Mouse (Mus musculus) embryonic facial prominence, embryonic 13.5 days (tissue): ENCODE data around the gene Plvap. TPM values are rescaled to one million over a fixed set of nuclear protein-coding genes. Genes with fewer than 3 reads are reported as not detected.
"Not testable (repeated sequence)": the region's sequence is repeated elsewhere in the genome, so short reads cannot be mapped to it uniquely, and the experiment has no call there.

ENCODE experiments used
- ATAC-seq: fragments of 200-750 bp; cut with Nextera tagmentation; 2 replicates; pipeline ENCODE4 v1.8.0; 2017; ENCODE audit warnings: low read depth; ENCODE audit not compliant: insufficient number of reproducible peaks, insufficient read depth, low FRiP score, low TSS enrichment
- H3K27ac ChIP-seq: fragments of 300-500 bp; sonication (generic); 2 replicates; pipeline ENCODE4 v1.5.1; 2015; ENCODE audit warnings: moderate library complexity, mild to moderate bottlenecking, inconsistent platforms
- H3K27me3 ChIP-seq: fragments of 300-500 bp; sonication (generic); 2 replicates; pipeline ENCODE4 v1.6.1; 2015; ENCODE audit warnings: mild to moderate bottlenecking, inconsistent platforms
- H3K36me3 ChIP-seq: fragments of 300-500 bp; sonication (generic); 2 replicates; pipeline ENCODE4 v1.6.1; 2015; ENCODE audit warnings: mild to moderate bottlenecking, inconsistent platforms
- H3K4me1 ChIP-seq: fragments of 300-500 bp; sonication (generic); 2 replicates; pipeline ENCODE4 v1.6.1; 2015; ENCODE audit warnings: inconsistent platforms
- H3K4me2 ChIP-seq: fragments of 300-500 bp; sonication (generic); 2 replicates; pipeline ENCODE4 v1.6.1; 2015; ENCODE audit warnings: moderate library complexity, mild to moderate bottlenecking, inconsistent platforms
- H3K4me3 ChIP-seq: fragments of 300-500 bp; sonication (generic); 2 replicates; pipeline ENCODE4 v1.5.1; 2015; ENCODE audit warnings: mild to moderate bottlenecking, inconsistent platforms
- H3K9ac ChIP-seq: fragments of 300-500 bp; sonication (generic); 2 replicates; pipeline ENCODE4 v1.6.1; 2015; ENCODE audit warnings: mild to moderate bottlenecking, inconsistent platforms
- H3K9me3 ChIP-seq: fragments of 300-500 bp; sonication (generic); 2 replicates; pipeline ENCODE4 v1.6.1; 2016; ENCODE audit warnings: inconsistent platforms
- WGBS: fragments of 180-500 bp; shearing (Covaris S2); methylation state at CpG from one replicate; pipeline ENCODE4 v1.1.7; 2015; ENCODE audit warnings: mixed read lengths; 5-methylcytosine and 5-hydroxymethylcytosine counted together
- polyA plus RNA-seq: library from polyadenylated mRNA; unstranded; fragments of >200 nt; fragmentation: Nextera tagmentation; extraction: Ambion mirVana; gene quantifications from 2 replicates; pipeline ENCODE4 v1.2.1, GENCODE M21; 2015

Plvap gene
- polyA plus RNA-seq, 1 experiment from 2014 or later: 47.3 TPM

- H3K27ac ChIP-seq: no peak overlapping the region
- ATAC-seq: no peak
- no peaks in the 10 kb centered on the region for H3K27me3 ChIP-seq
- 85% methylated on average over 9 of the region's 9 CpGs for WGBS
- H3K4me3 ChIP-seq: peak overlapping the region; percentile 93
- peaks cover 35% of the 10 kb centered on the region for H3K36me3 ChIP-seq
- no peaks in the 10 kb centered on the region for H3K9me3 ChIP-seq
- H3K4me2 ChIP-seq: peak overlapping the region; percentile 89
- H3K4me1 ChIP-seq: peaks cover 11% of the 10 kb centered on the region
- peak overlapping the region; percentile 87; the same call in 1 of the 2 replicates for H3K9ac ChIP-seq
Observed at GRCm38 (mm10) chr8:71543755-71544154, 32.2 kb upstream of the Plvap start.

GRCm38 (mm10) chr8:71542632-71543343 is 31.2 kb upstream of the Plvap start, which contains the start of gene Mvb12a:
TSS of gene Mvb12a (plus strand) at chr8:71542922.
- under 1% methylated on average over 55 of the region's 55 CpGs for WGBS
- H3K27ac ChIP-seq: no peak within 1 kb of the TSS

GRCm38 (mm10) chr8:71537028-71537867 is 25.7 kb upstream of the Plvap start, which contains the start of gene Bst2:
TSS of gene Bst2 (minus strand) at chr8:71537456.
- peak within 1 kb of the TSS; percentile 46 for H3K4me3 ChIP-seq
- H3K9me3 ChIP-seq: no peaks in the 10 kb centered on the region
- 3% methylated on average over 37 of the region's 37 CpGs for WGBS
- no peaks in the 10 kb centered on the region for H3K36me3 ChIP-seq
- peak within 1 kb of the TSS; percentile 66 for H3K4me2 ChIP-seq
- H3K9ac ChIP-seq: peak within 1 kb of the TSS; percentile 69
- 0 out of 2 replicates have a peak, but pooled peaks cover 9% of the 10 kb centered on the region for H3K27me3 ChIP-seq
- no peak for ATAC-seq
- H3K4me1 ChIP-seq: peaks cover 14% of the 10 kb centered on the region
- H3K27ac ChIP-seq: peak within 1 kb of the TSS; percentile 63; the same call in 1 of the 2 replicates

More at GRCm38 (mm10) chr8:71542632-71543343, 31.2 kb upstream of the Plvap start, which contains the start of gene Mvb12a:
- Histone ChIP-seq H3K4me3 (peak within 1 kb of the TSS; percentile 93), H3K9ac (peak within 1 kb of the TSS; percentile 87), H3K9me3 (no peaks in the 10 kb centered on the region), H3K4me1 (peaks cover 14% of the 10 kb centered on the region), H3K4me2 (peak within 1 kb of the TSS; percentile 89), H3K27me3 (no peaks in the 10 kb centered on the region), H3K36me3 (peaks cover 27% of the 10 kb centered on the region)
- peak; percentile 88 for ATAC-seq

- 56% methylated on average over 5 of the region's 5 CpGs for WGBS
- Histone ChIP-seq H3K4me3 (no peak overlapping the region), H3K27ac (no peak overlapping the region), H3K9ac (no peak overlapping the region), H3K4me2 (no peak overlapping the region), H3K4me1 (peaks cover 14% of the 10 kb centered on the region), H3K36me3 (no peaks in the 10 kb centered on the region), H3K9me3 (no peaks in the 10 kb centered on the region), H3K27me3 (0 out of 2 replicates have a peak, but pooled peaks cover 9% of the 10 kb centered on the region)
- ATAC-seq: no peak
Observed at GRCm38 (mm10) chr8:71535663-71536062, 24.1 kb upstream of the Plvap start.

GRCm38 (mm10) chr8:71534263-71534810 is 22.8 kb upstream of the Plvap start:
- Histone ChIP-seq H3K36me3 (no peaks in the 10 kb centered on the region), H3K4me1 (peaks cover 14% of the 10 kb centered on the region), H3K9me3 (no peaks in the 10 kb centered on the region), H3K27ac (no peak overlapping the region), H3K4me2 (no peak overlapping the region), H3K27me3 (0 out of 2 replicates have a peak, but pooled peaks cover 9% of the 10 kb centered on the region), H3K9ac (no peak overlapping the region), H3K4me3 (no peak overlapping the region)
- 41% methylated on average over 3 of the region's 3 CpGs for WGBS
- ATAC-seq: no peak

- not testable (repeated sequence) for H3K9ac ChIP-seq, H3K27ac ChIP-seq, H3K4me2 ChIP-seq, H3K4me3 ChIP-seq, H3K36me3 ChIP-seq, ATAC-seq, H3K4me1 ChIP-seq, H3K9me3 ChIP-seq
- H3K27me3 ChIP-seq: peaks cover 28% of the 10 kb centered on the region
- 62% methylated on average over 6 of the region's 12 CpGs for WGBS
Observed at GRCm38 (mm10) chr8:71530735-71531467, 19.3 kb upstream of the Plvap start.

- H3K4me3 ChIP-seq: no peak overlapping the region
- no peak for ATAC-seq
- H3K4me2 ChIP-seq: no peak overlapping the region
Observed at GRCm38 (mm10) chr8:71528362-71529073, 17.0 kb upstream of the Plvap start.

GRCm38 (mm10) chr8:71527162-71527870 is 15.8 kb upstream of the Plvap start:
- Histone ChIP-seq H3K27me3 (peaks cover 58% of the 10 kb centered on the region), H3K4me2 (no peak overlapping the region), H3K4me1 (peaks cover 7% of the 10 kb centered on the region; the same call in 1 of the 2 replicates), H3K9me3 (no peaks in the 10 kb centered on the region), H3K36me3 (no peaks in the 10 kb centered on the region), H3K4me3 (no peak overlapping the region), H3K27ac (no peak overlapping the region), H3K9ac (no peak overlapping the region)
- WGBS: 46% methylated on average over 3 of the region's 3 CpGs
- no peak for ATAC-seq

More at GRCm38 (mm10) chr8:71528362-71529073, 17.0 kb upstream of the Plvap start:
- Histone ChIP-seq H3K27me3 (peaks cover 52% of the 10 kb centered on the region), H3K4me1 (peaks cover 7% of the 10 kb centered on the region; the same call in 1 of the 2 replicates), H3K36me3 (no peaks in the 10 kb centered on the region), H3K9ac (no peak overlapping the region), H3K27ac (peak overlapping the region; percentile 51; the same call in 1 of the 2 replicates), H3K9me3 (no peaks in the 10 kb centered on the region)
- WGBS: 79% methylated on average over 11 of the region's 11 CpGs

- H3K4me3 ChIP-seq: no peak overlapping the region
- H3K4me2 ChIP-seq: no peak overlapping the region
- peaks cover 59% of the 10 kb centered on the region for H3K27me3 ChIP-seq
- 9% methylated on average over 6 of the region's 6 CpGs for WGBS
- peaks cover 7% of the 10 kb centered on the region; the same call in 1 of the 2 replicates for H3K4me1 ChIP-seq
- H3K9ac ChIP-seq: no peak overlapping the region
- no peaks in the 10 kb centered on the region for H3K9me3 ChIP-seq
- 0 out of 2 replicates have a peak overlapping the region, but pooled peaks have one; percentile 33 for H3K27ac ChIP-seq
- no peak for ATAC-seq
- no peaks in the 10 kb centered on the region for H3K36me3 ChIP-seq
Observed at GRCm38 (mm10) chr8:71526272-71526671, 14.7 kb upstream of the Plvap start.
